Mouse (Mus musculus) heart, embryonic 15.5 days (tissue): Measurements from ENCODE around the gene Eps8l1. TPM values are rescaled to one million over a fixed set of nuclear protein-coding genes. Genes with fewer than 3 reads are reported as not detected.
A peak's percentile ranks its signal among the peaks of the same experiment; 100 is the strongest.

Source experiments
- ATAC-seq: fragments of 200-750 bp; cut with Nextera tagmentation; replicated peaks from 2 replicates; pipeline ENCODE4 v1.8.0; 2017; ENCODE audit warnings: low read depth, moderate TSS enrichment; ENCODE audit not compliant: insufficient number of reproducible peaks, insufficient read depth, low FRiP score
- H3K27ac ChIP-seq: fragments of 300-500 bp; sonication (generic); 2 replicates; pipeline ENCODE4 v1.5.1; 2015; ENCODE audit warnings: mild to moderate bottlenecking, inconsistent platforms
- H3K27me3 ChIP-seq: fragments of 300-500 bp; sonication (generic); 2 replicates; pipeline ENCODE4 v1.6.1; 2015; ENCODE audit warnings: inconsistent platforms
- H3K36me3 ChIP-seq: fragments of 300-500 bp; sonication (generic); 2 replicates; pipeline ENCODE4 v1.6.1; 2015; ENCODE audit warnings: mild to moderate bottlenecking, inconsistent platforms
- H3K4me1 ChIP-seq: fragments of 300-500 bp; sonication (generic); replicated peaks from 2 replicates; pipeline ENCODE4 v1.6.1; 2015; ENCODE audit warnings: inconsistent platforms
- H3K4me2 ChIP-seq: fragments of 300-500 bp; sonication (generic); 2 replicates; pipeline ENCODE4 v1.6.1; 2015; ENCODE audit warnings: inconsistent platforms, mild to moderate bottlenecking, moderate library complexity
- H3K4me3 ChIP-seq: fragments of 300-500 bp; sonication (generic); 2 replicates; pipeline ENCODE4 v1.5.1; 2015; ENCODE audit warnings: mild to moderate bottlenecking, inconsistent platforms
- H3K9ac ChIP-seq: fragments of 300-500 bp; sonication (generic); 2 replicates; pipeline ENCODE4 v1.6.1; 2015; ENCODE audit warnings: mild to moderate bottlenecking, inconsistent platforms
- H3K9me3 ChIP-seq: fragments of 300-500 bp; sonication (generic); replicated peaks from 2 replicates; pipeline ENCODE4 v1.6.1; 2016; ENCODE audit warnings: inconsistent platforms
- WGBS: fragments of 180-500 bp; shearing (Covaris S2); methylation state at CpG from one replicate; pipeline ENCODE4 v1.1.7; 2015; ENCODE audit warnings: mixed read lengths; 5-methylcytosine and 5-hydroxymethylcytosine counted together
- polyA plus RNA-seq: library from polyadenylated mRNA; unstranded; fragments of >200 nt; fragmentation: Nextera tagmentation; extraction: Ambion mirVana; gene quantifications from 2 replicates; pipeline ENCODE4 v1.2.1, GENCODE M21; 2015

The Eps8l1 gene
- polyA plus RNA-seq, 1 experiment from 2014 or later: 4.8 TPM

DNA sequence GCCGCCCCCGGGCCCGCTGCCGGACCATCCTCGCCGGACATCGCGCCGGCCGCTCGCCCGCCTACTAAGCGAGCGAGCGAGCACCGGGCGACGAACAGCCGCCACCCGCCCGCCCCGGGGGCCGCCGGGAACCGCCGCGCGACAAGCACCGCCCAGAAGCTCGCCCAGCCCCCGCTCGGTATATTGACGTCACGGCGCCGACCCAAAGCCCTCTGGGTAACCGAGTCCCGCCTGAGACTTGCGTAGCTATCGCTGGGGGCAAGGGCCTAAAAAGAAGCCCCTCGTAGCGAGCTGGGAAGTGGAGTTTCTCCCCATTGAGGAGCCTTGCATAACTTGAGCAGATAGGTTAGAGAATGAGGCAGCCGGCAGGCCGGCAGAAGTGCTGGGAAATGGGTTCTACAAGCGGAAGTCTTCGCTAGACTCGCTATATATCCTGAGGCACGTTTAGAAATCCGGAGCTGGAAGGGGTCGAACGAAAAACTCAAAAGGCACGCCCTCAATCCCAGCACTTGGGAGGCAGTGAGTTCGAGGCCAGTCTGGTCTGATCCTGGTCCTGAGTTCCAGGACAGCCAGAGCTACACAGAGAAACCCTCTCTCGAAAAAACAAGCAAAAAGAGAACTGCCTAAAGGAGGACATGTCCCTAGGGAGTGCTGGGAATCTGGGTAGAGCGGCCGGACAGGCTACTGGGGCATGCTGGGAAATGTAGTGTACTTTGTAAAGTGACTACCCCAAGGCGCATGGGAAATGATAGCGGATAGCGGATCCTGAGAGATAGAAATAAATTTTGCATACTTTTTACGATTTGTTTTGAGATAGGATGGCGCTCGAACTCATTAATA lies 41.3 kb downstream of the Eps8l1 start, which contains the start of gene Ppp1r12c:
Ppp1r12c (minus strand) TSS at position 123 of the 840 bp plus-strand sequence.
- WGBS: under 1% methylated on average over 52 of the region's 62 CpGs
- ATAC-seq: peak; percentile 94

DNA sequence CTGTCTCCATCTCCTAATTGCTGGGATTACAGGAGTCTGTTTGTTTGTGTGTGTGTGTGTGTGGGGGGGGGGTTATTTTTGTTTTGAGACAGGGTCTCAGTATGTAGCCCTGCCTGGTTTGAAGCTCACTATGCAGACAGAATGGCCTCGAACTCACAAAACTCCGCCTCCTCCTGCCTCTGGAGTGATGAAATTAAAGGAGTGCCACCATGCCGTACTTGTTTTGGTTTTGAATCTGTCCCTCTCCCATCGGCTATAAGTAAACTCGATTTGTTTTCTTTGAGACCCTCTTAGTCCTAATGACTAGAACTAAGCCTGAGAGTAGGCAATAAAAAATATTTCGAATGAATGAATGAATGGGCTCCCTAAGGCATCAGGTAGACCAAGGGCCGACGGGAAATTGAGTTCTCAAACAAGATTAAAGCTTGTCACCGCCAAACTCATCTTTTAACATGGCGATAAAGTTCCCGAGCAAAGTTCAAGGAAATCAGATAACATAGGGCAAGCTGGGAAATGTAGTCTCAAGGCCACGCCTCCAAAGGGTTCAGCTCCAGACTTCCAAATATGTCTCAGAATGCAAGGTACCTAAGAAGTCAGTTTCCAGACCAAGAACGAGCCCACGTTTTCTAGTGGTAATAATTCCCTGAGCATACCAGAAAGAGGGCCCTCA lies 42.1 kb downstream of the Eps8l1 start:
- H3K36me3 ChIP-seq: no peaks in the 10 kb centered on the region; the same call in 1 of the 2 replicates
- H3K27ac ChIP-seq: peak overlapping the region; percentile 94
- H3K27me3 ChIP-seq: no peaks in the 10 kb centered on the region
- no peak for ATAC-seq
- no peaks in the 10 kb centered on the region for H3K9me3 ChIP-seq
- H3K4me2 ChIP-seq: peak overlapping the region; percentile 80
- H3K4me3 ChIP-seq: peak overlapping the region; percentile 85
- 11% methylated on average over 14 of the region's 14 CpGs for WGBS
- H3K9ac ChIP-seq: peak overlapping the region; percentile 95; the same call in 1 of the 2 replicates
- peaks cover 40% of the 10 kb centered on the region for H3K4me1 ChIP-seq

More for the DNA sequence above, 41.3 kb downstream of the Eps8l1 start, which contains the start of gene Ppp1r12c:
- Histone ChIP-seq H3K9ac (peak within 1 kb of the TSS; percentile 95), H3K27ac (peak within 1 kb of the TSS; percentile 94), H3K27me3 (no peaks in the 10 kb centered on the region), H3K4me1 (peaks cover 47% of the 10 kb centered on the region), H3K36me3 (peaks cover 7% of the 10 kb centered on the region; the same call in 1 of the 2 replicates), H3K4me2 (peak within 1 kb of the TSS; percentile 80), H3K9me3 (no peaks in the 10 kb centered on the region), H3K4me3 (peak within 1 kb of the TSS; percentile 85)

DNA sequence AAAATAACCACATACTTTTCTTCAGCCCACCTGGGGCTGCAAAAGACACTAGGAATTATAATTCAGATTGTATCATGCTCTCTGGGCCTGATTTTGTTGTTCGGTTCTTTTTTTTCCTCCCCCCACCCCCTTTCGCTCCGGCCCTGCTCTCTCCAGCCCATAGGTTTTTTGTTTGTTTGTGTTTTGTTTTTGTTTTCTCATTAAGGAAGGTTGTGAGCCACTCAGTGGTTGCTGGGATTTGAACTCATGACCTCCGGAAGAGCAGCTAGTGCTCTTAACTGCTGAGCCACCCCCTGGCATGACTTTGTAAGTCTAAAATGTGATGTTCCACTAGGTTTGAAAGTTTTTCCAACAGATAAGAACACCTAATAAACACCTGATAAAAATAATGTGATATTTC lies 42.6 kb downstream of the Eps8l1 start:
- Histone ChIP-seq H3K4me3 (no peak overlapping the region), H3K4me2 (0 out of 2 replicates have a peak overlapping the region, but pooled peaks have one; percentile 80), H3K9me3 (no peaks in the 10 kb centered on the region), H3K4me1 (peaks cover 35% of the 10 kb centered on the region), H3K27ac (peak overlapping the region; percentile 94), H3K36me3 (no peaks in the 10 kb centered on the region), H3K9ac (no peak overlapping the region), H3K27me3 (no peaks in the 10 kb centered on the region)
- ATAC-seq: no peak
- 83% methylated on average over 4 of the region's 4 CpGs for WGBS

DNA sequence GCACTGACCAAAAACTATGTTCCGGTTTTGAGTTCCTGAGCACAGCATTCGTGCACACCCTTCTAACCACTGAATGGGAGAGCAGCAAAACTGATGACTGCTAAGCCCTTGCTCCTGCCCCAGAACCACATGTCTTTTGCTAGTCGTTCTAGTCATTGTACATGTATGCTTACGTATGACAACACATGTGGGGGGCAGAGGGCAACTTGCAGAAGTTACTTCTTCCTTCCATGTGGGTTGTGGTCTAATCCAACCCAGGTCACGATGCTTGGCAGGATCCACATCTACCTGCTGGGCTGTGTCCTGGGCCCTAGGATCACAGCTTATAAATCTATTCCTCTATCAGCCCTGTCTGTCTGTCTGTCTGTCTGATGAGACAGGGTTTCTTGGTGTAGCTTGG lies 43.4 kb downstream of the Eps8l1 start:
- Histone ChIP-seq H3K27ac (peak overlapping the region; percentile 25; the same call in 1 of the 2 replicates), H3K4me3 (no peak overlapping the region), H3K27me3 (no peaks in the 10 kb centered on the region), H3K36me3 (no peaks in the 10 kb centered on the region), H3K4me2 (no peak overlapping the region), H3K4me1 (peaks cover 34% of the 10 kb centered on the region), H3K9me3 (no peaks in the 10 kb centered on the region), H3K9ac (no peak overlapping the region)
- 73% methylated on average over 5 of the region's 5 CpGs for WGBS
- no peak for ATAC-seq

DNA sequence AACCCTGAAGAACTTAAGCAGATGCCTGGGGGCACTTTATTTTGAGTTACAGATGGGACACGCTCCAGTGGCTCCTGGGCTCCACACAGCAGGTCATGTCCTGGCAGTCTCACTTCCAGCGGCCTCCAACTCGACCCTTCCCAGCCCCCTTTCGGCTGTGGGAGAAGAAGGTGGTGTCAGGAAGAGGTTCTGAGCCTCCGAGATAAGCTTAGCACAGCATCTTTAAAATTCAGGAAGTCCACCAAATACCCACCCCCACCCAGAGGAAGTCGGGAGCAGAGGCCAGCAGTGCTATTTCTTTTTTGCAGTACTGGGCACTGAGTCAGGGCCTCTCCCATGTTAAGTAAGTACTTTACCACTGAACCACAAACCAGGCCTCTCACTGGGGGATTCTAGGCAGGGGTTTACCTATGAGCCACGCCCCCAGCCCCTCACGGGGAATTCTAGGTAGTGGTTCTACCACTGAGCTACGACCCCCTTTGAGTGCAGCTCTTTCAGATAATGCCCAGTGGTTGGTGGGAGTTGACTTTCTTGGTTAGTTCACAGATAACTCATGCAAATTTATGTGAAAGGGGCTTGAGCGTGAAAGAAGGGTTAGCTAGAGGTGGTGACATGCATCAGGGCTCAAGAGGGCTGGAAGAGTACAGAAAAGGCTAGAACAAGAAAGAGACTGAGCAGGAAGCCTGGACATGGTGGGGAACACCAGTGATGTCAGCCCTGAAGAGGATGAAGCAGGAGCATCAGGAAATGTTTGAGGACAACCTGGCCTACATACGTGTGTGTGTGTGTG lies 44.4 kb downstream of the Eps8l1 start:
- 49% methylated on average over 11 of the region's 11 CpGs for WGBS
- H3K27ac ChIP-seq: peak overlapping the region; percentile 29
- no peak for ATAC-seq

DNA sequence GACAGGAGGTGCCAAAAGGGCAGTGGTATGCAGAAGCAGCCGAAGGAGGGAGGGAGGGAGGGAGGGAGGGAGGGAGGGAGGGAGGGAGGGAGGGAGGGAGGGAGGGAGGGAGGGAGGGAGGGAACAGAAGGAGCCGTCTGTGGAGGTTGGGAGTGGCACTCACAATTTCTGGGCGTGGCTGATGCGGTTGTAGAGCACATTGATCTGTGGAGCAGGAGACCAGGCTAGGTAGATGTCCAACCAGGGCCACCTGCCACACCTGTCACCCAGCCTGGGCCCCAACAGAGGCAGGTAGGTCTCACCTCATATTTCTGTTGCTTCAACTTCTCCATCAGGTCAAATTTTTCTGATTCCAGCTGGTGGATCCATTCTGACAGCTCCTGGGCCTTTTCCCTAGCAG lies 46.7 kb downstream of the Eps8l1 start:
- 67% methylated on average over 3 of the region's 4 CpGs for WGBS

More for the DNA sequence above, 44.4 kb downstream of the Eps8l1 start:
- H3K9ac ChIP-seq: no peak overlapping the region
- H3K27me3 ChIP-seq: no peaks in the 10 kb centered on the region
- H3K9me3 ChIP-seq: no peaks in the 10 kb centered on the region
- no peak overlapping the region for H3K4me2 ChIP-seq
- H3K4me1 ChIP-seq: peaks cover 34% of the 10 kb centered on the region
- no peaks in the 10 kb centered on the region for H3K36me3 ChIP-seq
- H3K4me3 ChIP-seq: no peak overlapping the region

DNA sequence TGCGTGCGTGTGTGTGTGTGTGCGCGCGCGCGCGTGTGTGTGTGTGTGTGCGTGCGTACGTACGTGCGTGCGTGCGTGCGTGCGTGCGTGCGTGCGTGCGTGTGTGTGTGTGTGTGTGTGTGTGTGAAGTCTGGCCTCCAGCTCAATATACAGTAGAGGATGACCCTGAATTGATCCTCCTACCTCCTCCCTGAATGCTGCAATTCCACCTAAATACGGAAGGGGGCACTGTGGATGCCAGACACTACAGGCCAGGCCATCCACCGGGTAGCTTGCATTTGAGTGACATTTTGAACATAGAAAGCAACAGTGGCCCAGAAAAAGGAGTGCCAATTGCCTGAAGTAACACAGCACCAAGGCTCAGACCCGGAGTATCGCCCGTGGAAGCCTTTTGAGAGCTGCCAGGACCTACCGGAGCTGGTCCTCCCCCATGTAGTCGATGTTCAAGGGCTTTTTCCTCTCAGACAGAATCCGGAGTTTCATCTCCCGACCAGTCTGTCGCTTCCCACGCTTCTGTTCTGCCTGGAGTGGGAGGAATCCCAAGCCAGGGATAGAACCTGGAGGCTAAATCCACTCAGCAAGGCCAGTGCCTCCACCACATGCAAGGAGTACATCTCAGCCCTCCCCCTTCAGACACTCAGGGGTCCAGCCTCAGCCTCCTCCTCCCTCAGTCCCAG lies 47.7 kb downstream of the Eps8l1 start:
- WGBS: 63% methylated on average over 32 of the region's 32 CpGs
- H3K27me3 ChIP-seq: no peaks in the 10 kb centered on the region
- H3K4me1 ChIP-seq: peaks cover 48% of the 10 kb centered on the region
- H3K9ac ChIP-seq: no peak overlapping the region
- no peak for ATAC-seq
- H3K9me3 ChIP-seq: no peaks in the 10 kb centered on the region
- no peak overlapping the region for H3K27ac ChIP-seq
- no peaks in the 10 kb centered on the region for H3K36me3 ChIP-seq
- H3K4me3 ChIP-seq: no peak overlapping the region
- no peak overlapping the region for H3K4me2 ChIP-seq

More for the DNA sequence above, 46.7 kb downstream of the Eps8l1 start:
- Histone ChIP-seq H3K36me3 (no peaks in the 10 kb centered on the region), H3K9ac (no peak overlapping the region), H3K4me2 (no peak overlapping the region), H3K27ac (no peak overlapping the region), H3K9me3 (no peaks in the 10 kb centered on the region), H3K4me1 (peaks cover 48% of the 10 kb centered on the region), H3K4me3 (no peak overlapping the region), H3K27me3 (no peaks in the 10 kb centered on the region)
- ATAC-seq: no peak

DNA sequence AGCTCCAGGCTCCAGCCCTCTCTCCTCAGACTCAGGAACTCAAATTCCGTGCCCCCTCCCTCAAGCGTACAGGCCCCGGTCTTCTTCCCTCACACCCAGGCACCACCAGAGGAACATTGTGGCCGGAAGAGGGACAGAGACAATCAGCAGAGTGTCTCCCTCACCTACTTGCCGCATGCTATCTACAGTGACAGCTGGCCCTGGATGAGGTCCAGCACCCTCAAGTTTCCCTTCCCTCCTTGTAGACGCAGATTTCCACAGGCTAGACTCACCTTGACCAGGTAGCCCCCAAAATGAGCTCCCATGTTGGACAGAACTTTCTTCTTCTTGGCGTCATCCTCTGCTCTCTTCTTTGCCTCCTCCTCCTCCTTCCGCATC lies 48.3 kb downstream of the Eps8l1 start:
- H3K4me3 ChIP-seq: no peak overlapping the region
- H3K9ac ChIP-seq: no peak overlapping the region
- no peaks in the 10 kb centered on the region for H3K9me3 ChIP-seq
- 75% methylated on average over 8 of the region's 8 CpGs for WGBS
- peaks cover 53% of the 10 kb centered on the region for H3K4me1 ChIP-seq
- no peak overlapping the region for H3K4me2 ChIP-seq
- no peaks in the 10 kb centered on the region for H3K27me3 ChIP-seq
- H3K36me3 ChIP-seq: no peaks in the 10 kb centered on the region
- H3K27ac ChIP-seq: no peak overlapping the region
- no peak for ATAC-seq

DNA sequence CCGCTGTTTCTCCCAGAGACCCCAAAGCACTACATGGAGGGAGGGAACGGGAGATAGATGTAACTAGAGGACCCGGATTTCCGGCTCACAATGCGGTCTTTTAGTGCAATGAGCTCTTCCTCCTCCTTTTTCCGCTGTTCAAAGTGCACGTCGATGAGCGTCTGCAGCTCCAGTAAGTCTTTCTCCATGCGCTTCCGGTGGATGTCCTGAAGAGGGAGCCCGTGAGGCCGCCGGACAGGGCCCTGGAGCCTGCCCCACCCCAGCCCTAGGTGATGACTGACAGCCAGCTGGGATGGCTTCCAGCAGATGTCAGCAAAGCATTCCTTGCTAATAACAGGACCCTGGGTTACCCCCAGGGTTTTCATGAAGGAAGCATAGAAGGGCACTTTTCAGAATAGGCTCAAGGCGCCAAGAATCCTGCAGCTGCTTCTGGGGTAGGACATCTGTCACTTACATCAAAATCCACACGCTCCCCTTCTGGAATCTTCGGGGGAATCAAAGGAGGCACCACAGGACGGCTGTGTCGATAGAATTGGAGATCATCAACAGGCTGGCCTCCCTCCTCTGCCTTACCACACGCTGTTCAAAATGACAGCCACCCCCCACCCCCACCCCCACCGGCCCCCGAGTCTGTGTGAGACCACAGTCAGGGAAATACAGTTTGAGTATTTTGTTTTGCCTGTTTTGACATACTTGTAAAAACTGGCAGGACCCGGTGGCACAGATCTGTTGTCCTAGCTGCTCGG lies 49.6 kb downstream of the Eps8l1 start:
- peak overlapping the region; percentile 56 for H3K4me2 ChIP-seq
- H3K9me3 ChIP-seq: no peaks in the 10 kb centered on the region
- H3K36me3 ChIP-seq: no peaks in the 10 kb centered on the region
- ATAC-seq: peak; percentile 84
- H3K27ac ChIP-seq: peak overlapping the region; percentile 88
- 7% methylated on average over 24 of the region's 24 CpGs for WGBS
- no peaks in the 10 kb centered on the region for H3K27me3 ChIP-seq
- no peak overlapping the region; the same call in 1 of the 2 replicates for H3K9ac ChIP-seq
- H3K4me1 ChIP-seq: peaks cover 65% of the 10 kb centered on the region
- peak overlapping the region; percentile 27 for H3K4me3 ChIP-seq
